Mouse (Mus musculus) embryonic fibroblast, embryonic 13.5 days (primary cell): Measurements from ENCODE around the gene Cand1.

Source experiments
- CTCF ChIP-seq: IDR thresholded peaks from 2 replicates; pipeline ENCODE4 v1.5.1; 2011; ENCODE audit warnings: mild to moderate bottlenecking, control low read depth, low read length, moderate library complexity, borderline replicate concordance; ENCODE audit not compliant: insufficient read depth
- POLR2A ChIP-seq: IDR thresholded peaks from 2 replicates; pipeline ENCODE4 v1.6.1; 2011; ENCODE audit warnings: low read depth, mild to moderate bottlenecking, control low read depth, low read length, moderate library complexity

- TF ChIP-seq CTCF (no peak), POLR2A (no peak)
Measured at GRCm38 (mm10) chr10:119218274-119219080, 21.4 kb downstream of the Cand1 start.
